Mouse (Mus musculus) adrenal gland (tissue): Measurements from ENCODE around the gene Hrasls.

Experiments
- intact Hi-C: fragments of 180-260 bp; cut with DNase I; formaldehyde crosslinking; loops from one replicate; pipeline ENCODE4 v1.15.1; 2025
- long read RNA-seq, 2 experiments: library from polyadenylated mRNA; unstranded; transcript quantifications; one replicate each; pipeline ENCODE4 v2.0.0; 2020; ENCODE audit warnings: borderline replicate concordance in 1 of 2; ENCODE audit not compliant: insufficient replicate concordance in 1 of 2

Gene Hrasls
- long read RNA-seq, experiment 1, partial matches to known transcripts, result 0 of 7 reads
- long read RNA-seq, experiment 1, other reads (novel, unspliced or antisense), result 0 of 7 reads
- long read RNA-seq, experiment 2, partial matches to known transcripts, result 0 of 3 reads
- long read RNA-seq, experiment 2, other reads (novel, unspliced or antisense), result 0 of 3 reads

DNA sequence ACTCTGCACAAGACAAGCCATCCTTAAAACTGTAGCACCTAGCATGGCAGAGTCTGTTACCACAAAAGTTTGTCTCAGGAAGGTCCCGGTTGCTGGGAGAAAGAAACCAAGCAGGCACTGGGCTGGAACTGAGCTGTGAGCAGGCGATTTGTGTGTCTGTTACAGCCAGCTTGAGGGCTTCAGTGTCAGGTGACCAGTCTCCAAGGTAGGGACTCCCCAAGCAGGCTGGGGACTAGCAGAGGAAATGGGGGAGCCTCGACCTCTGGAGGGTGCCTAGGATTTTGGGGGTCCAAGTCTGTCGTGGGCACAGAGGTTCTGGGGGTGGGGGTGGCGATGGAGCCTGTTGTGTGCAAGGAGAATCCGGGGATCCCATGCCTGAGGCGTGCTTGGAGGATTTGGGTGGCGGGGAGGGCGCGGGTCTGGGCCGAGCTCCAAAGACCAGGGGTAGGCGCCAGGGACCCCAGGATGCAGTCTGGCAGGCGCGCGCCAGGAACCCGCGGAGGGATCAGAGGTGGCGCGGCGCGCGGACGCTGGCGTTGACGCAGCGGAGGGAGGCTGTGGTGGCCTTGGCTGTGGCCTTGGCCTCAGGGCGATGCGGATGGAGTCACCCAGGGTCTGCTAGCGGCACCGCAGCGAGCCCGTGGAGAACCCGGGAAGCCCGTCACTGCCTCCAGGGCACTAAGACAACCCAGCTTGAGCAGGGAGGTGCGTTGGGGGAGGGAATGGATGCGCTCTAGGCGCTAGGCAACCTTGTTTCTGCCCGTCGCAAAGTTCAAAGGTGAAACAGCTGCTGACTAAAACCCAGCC is at the start of gene Hrasls:
Hrasls (plus strand) TSS at position 91 of the 807 bp plus-strand sequence.
- intact Hi-C loops, result no loop called here

GRCm38 (mm10) chr16:29162271-29162670 is 47.2 kb upstream of the Hrasls start:
- intact Hi-C loops, result no loop called here

- intact Hi-C loops, result no loop called here
These were observed 42.4 kb upstream of the Hrasls start for GRCm38 (mm10) chr16:29167051-29167450.

GRCm38 (mm10) chr16:29171741-29172140 is 37.8 kb upstream of the Hrasls start:
- intact Hi-C loops, result no loop called here

GRCm38 (mm10) chr16:29173201-29173600 is 36.3 kb upstream of the Hrasls start:
- intact Hi-C loops, result no loop called here

GRCm38 (mm10) chr16:29174831-29175350 is 34.6 kb upstream of the Hrasls start:
- intact Hi-C loops, result no loop called here

DNA sequence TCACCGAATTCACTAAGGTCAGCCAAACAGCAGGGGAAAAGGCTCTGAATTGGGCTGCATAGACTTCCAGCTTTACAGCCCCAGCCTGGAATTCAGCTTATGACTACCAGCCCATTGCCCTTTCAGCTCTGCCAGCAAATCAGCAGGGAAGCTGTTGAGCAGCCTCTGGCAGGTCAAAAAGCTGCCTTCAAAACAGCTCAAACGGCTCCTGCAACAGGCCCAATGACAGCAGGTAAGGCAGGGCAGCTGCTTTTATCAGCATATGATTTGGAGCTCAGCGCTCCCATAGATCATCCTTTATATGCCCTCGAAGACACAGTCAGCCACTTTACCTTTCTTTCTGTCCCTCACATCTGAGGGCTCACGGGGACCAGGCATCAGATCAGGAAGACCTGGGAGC is 16.6 kb upstream of the Hrasls start:
- intact Hi-C loops, result no loop called here

DNA sequence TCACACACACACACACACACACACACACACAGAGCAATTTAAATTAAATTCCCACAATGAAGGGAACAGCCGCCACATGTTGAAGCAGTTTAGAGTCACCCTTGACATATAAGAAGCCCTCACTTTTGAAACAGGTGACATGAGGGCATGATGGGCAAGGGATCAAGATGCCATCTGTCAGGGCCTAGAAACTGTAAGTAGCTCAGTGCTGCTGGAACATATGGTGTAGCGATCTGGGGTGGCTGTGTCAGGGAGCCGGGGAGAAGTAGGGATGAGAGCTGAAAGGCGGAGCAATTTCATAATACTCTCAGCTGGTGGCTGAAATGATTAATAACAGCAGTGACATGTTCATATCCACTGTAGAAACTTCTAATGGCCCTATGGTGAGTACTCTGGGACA is 15.5 kb upstream of the Hrasls start:
- intact Hi-C loops, result no loop called here

GRCm38 (mm10) chr16:29195156-29195555 is 14.3 kb upstream of the Hrasls start:
- intact Hi-C loops, result no loop called here

DNA sequence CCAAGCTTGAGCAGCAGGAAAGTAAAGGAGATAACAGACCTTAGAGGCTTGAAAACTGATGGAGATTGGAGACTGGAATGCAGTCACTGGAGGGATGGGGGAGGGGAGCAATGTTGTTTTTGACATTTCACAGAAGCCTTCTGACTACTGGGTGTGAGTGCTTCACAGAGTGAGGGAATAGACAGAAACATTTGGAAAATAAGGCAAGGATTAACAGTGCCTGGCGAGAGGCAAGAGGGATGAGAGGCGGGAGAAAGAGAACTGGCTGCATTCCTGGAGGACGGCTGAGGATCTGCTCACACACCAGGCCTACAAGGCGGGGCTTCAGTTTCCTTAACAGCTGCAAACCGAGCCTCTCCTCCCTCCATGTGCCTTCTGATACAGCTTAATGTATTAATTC is 11.0 kb upstream of the Hrasls start:
- intact Hi-C loops, result no loop called here

DNA sequence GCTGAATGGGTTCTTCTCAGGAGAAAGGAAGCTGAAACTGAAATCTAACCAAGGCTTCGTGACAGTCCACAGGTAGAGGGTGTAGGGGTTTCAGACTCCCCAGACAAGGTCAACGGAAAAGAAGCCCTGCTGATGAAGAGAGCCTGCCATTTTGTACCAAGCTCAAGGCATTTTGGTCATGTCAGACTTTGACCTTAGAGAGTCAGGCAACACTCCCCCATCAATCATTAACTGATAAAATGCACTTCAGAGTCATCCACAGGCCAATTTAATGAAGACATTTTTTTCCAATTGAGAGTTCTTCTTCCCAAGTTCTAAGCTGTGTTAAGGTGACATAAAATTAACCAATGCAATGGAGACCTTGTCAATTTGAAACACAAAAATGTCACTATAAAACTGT is 8.3 kb upstream of the Hrasls start:
- intact Hi-C loops, result no loop called here

- intact Hi-C loops, result no loop called here
These were observed 4.6 kb upstream of the Hrasls start for GRCm38 (mm10) chr16:29204875-29205274.

DNA sequence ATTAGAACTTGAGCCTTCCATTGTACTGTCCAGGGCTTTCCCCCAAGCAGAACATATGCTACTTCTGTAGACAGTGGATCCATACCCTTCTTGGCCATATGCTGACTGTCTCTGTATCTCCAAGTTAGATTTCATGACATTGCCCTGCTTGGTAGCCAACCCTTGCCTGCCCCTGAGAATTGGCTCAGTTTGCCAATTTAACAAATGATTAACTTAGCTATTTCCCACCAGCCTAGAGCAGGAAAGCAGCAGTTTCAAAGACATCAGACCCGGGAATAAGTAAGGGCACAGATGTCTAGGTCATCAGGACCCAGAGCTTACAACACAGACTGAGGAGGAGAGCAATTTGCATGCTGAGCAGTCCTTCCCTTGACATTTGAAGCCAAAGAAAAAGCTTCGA is 3.9 kb upstream of the Hrasls start:
- intact Hi-C loops, result no loop called here

GRCm38 (mm10) chr16:29208841-29209240 is 654 bp upstream of the Hrasls start:
- intact Hi-C loops, result no loop called here

DNA sequence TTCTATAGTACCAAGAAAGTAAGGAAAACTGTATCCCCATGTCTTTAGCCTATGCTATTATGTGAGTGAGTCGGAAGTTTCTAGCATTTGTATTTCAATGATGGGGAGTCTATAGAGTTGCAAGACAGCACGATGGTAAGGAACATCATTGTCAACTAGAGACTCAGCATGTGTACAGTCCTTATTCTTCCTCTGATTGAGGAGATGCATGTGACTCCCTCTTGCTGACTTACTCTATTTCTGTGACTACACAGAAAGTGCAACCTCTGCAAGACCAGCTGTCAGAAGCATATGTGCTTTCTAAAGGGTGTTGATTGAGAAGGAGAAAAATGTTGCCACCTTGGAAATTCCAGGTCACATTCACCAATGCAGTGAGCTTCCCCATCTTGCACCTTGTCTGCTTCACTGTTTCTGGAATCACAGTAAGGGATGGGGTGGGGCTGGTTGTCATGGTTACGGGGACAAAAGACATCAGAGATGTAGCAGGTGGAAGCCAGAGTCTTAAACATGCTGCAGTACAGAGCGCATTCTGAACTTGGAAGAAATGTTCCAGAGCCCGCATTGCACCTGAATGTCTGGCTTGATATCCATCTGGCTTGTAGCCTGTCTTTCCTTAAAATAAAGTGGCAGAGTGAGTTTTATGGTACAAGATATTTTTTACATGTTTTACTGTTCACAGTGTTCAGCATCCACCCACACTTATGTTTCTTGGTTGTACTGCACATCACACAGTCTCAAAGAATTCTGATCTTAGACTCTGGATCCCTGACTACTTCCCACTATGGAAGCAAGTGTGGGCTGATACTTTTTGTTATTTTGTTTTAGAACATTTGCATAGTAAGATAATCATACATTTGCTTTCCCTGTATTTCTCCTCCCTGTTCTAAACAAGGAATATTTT is 7.2 kb downstream of the Hrasls start:
- intact Hi-C loops, result no loop called here

- intact Hi-C loops, result no loop called here
These were observed 26.5 kb downstream of the Hrasls start for GRCm38 (mm10) chr16:29235951-29236350.

DNA sequence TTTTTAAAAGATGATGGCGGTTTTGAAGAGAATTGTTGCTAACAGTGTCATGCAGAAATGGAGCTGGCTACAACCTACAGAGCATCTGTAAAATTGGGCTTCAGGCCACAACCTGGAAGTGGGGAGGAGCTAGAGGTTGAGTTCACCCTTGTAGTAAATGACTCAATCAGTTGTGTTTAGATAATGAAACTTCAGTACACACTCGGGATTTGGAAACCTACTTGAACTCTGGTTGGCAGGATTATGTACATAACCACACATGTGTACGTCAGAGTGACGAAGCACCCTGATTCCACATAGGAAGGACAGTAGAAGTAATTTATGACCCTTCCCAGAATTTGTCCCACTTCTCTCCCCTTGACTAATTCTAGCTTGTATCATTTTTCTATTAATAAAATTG is 44.8 kb downstream of the Hrasls start:
- intact Hi-C loops, result no loop called here
